Mouse (Mus musculus) CH12.LX (cell line): ENCODE results near the gene Cmss1. TPM values are rescaled to one million over a fixed set of nuclear protein-coding genes. Genes with fewer than 3 reads are reported as not detected.

Experiments used
- DNase-seq: peaks from one replicate; pipeline ENCODE4 v3.0.0-alpha.2; 2013; ENCODE audit errors: extremely low read depth
- H3K27ac ChIP-seq: 2 replicates; pipeline ENCODE4 v1.5.1; 2012; ENCODE audit warnings: low read depth, mild to moderate bottlenecking, control low read depth, moderate library complexity; ENCODE audit not compliant: insufficient read depth
- H3K27me3 ChIP-seq: replicated peaks from 2 replicates; pipeline ENCODE3; 2012; ENCODE audit warnings: inconsistent platforms
- H3K36me3 ChIP-seq, 2 experiments: replicated peaks in 1 of 2; 2 replicates each; pipeline versions ENCODE3 to v1.6.1; 2012; ENCODE audit warnings: inconsistent platforms in 1 of 2, low read length in 1 of 2, mild to moderate bottlenecking in 1 of 2, mixed read lengths in 1 of 2, moderate library complexity in 1 of 2; ENCODE audit not compliant: control insufficient read depth in 1 of 2, insufficient read depth in 1 of 2
- H3K4me1 ChIP-seq, 2 experiments: 2 replicates each; pipeline ENCODE4 v1.6.1; 2012; ENCODE audit warnings: inconsistent platforms in 1 of 2, moderate library complexity in 1 of 2; ENCODE audit not compliant: insufficient read depth in 2 of 2, control insufficient read depth in 1 of 2
- H3K4me2 ChIP-seq: 2 replicates; pipeline ENCODE4 v1.6.1; 2012; ENCODE audit warnings: low read depth, mild to moderate bottlenecking, control low read depth; ENCODE audit not compliant: poor library complexity, insufficient read depth, severe bottlenecking
- H3K4me3 ChIP-seq, 3 experiments: fragments of 150-350 bp in 1 of 3; sonication (generic) in 1 of 3; replicated peaks in 1 of 3; 2 replicates each; pipeline versions ENCODE3 to v1.5.1; 2011 to 2012; ENCODE audit warnings: low read depth in 2 of 3, low read length in 2 of 3, mild to moderate bottlenecking in 2 of 3, moderate library complexity in 2 of 3, control low read depth in 1 of 3, improper control_type of control experiment in 1 of 3, inconsistent platforms in 1 of 3, mixed read lengths in 1 of 3; ENCODE audit not compliant: poor library complexity in 1 of 3
- H3K79me2 ChIP-seq: replicated peaks from 2 replicates; pipeline ENCODE4 v1.6.1; 2012; ENCODE audit warnings: mild to moderate bottlenecking, moderate library complexity; ENCODE audit not compliant: control insufficient read depth, poor library complexity, insufficient read depth, severe bottlenecking; ENCODE audit errors: extremely low read depth
- H3K9ac ChIP-seq: 2 replicates; pipeline ENCODE4 v1.6.1; 2012; ENCODE audit warnings: low read depth, mild to moderate bottlenecking, control low read depth, moderate library complexity; ENCODE audit not compliant: insufficient read depth
- H3K9me3 ChIP-seq: replicated peaks from 2 replicates; pipeline ENCODE3; 2012; ENCODE audit warnings: low read length, inconsistent platforms, mixed read lengths
- CTCF ChIP-seq, 2 experiments: IDR thresholded peaks in 1 of 2; conservative IDR thresholded peaks in 1 of 2; 2 replicates each; pipeline ENCODE4 v1.5.1; 2011 to 2012; ENCODE audit warnings: low read depth in 2 of 2, low read length in 2 of 2, improper control_type of control experiment in 1 of 2, inconsistent platforms in 1 of 2, mild to moderate bottlenecking in 1 of 2, moderate library complexity in 1 of 2
- EP300 ChIP-seq: IDR thresholded peaks from 2 replicates; pipeline ENCODE4 v1.6.1; 2011; ENCODE audit warnings: low read length, improper control_type of control experiment
- IRF4 ChIP-seq: IDR thresholded peaks from 2 replicates; pipeline ENCODE4 v1.6.1; 2014; ENCODE audit warnings: low read depth, mild to moderate bottlenecking, inconsistent platforms, low read length, improper control_type of control experiment
- JUN ChIP-seq: IDR thresholded peaks from 2 replicates; pipeline ENCODE4 v1.6.1; 2011; ENCODE audit warnings: low read depth, mild to moderate bottlenecking, low read length, improper control_type of control experiment, moderate library complexity; ENCODE audit not compliant: insufficient read depth
- MAX ChIP-seq: IDR thresholded peaks from 2 replicates; pipeline ENCODE4 v1.6.1; 2011; ENCODE audit warnings: low read length, improper control_type of control experiment
- MAZ ChIP-seq: IDR thresholded peaks from 2 replicates; pipeline ENCODE4 v1.6.1; 2012; ENCODE audit warnings: low read depth, mild to moderate bottlenecking, inconsistent platforms, low read length, improper control_type of control experiment, moderate library complexity
- MEF2A ChIP-seq: IDR thresholded peaks from 2 replicates; pipeline ENCODE4 v1.6.1; 2014; ENCODE audit warnings: low read depth, mild to moderate bottlenecking, inconsistent platforms, low read length, improper control_type of control experiment, borderline replicate concordance
- MXI1 ChIP-seq: IDR thresholded peaks from 2 replicates; pipeline ENCODE4 v1.6.1; 2011; ENCODE audit warnings: mild to moderate bottlenecking, low read depth, low read length, improper control_type of control experiment
- NELFE ChIP-seq: IDR thresholded peaks from 2 replicates; pipeline ENCODE4 v1.6.1; 2011; ENCODE audit warnings: low read depth, low read length, improper control_type of control experiment
- NRF1 ChIP-seq: IDR thresholded peaks from 2 replicates; pipeline ENCODE4 v1.6.1; 2014; ENCODE audit warnings: low read depth, mild to moderate bottlenecking, inconsistent platforms, low read length, improper control_type of control experiment, moderate library complexity
- PAX5 ChIP-seq: IDR thresholded peaks from 2 replicates; pipeline ENCODE4 v1.6.1; 2012; ENCODE audit warnings: low read length, inconsistent platforms, mixed read lengths
- POLR2AphosphoS2 ChIP-seq: IDR thresholded peaks from 2 replicates; pipeline ENCODE4 v1.6.1; 2011; ENCODE audit warnings: low read depth, low read length, improper control_type of control experiment
- SIN3A ChIP-seq: IDR thresholded peaks from 2 replicates; pipeline ENCODE4 v1.6.1; 2012; ENCODE audit warnings: low read length, improper control_type of control experiment, inconsistent platforms
- TCF12 ChIP-seq: IDR thresholded peaks from 2 replicates; pipeline ENCODE4 v1.6.1; 2014; ENCODE audit warnings: low read depth, mild to moderate bottlenecking, inconsistent platforms, low read length, improper control_type of control experiment
- UBTF ChIP-seq: IDR thresholded peaks from 2 replicates; pipeline ENCODE4 v1.6.1; 2012; ENCODE audit warnings: low read depth, mild to moderate bottlenecking, inconsistent platforms, low read length, improper control_type of control experiment, moderate library complexity
- USF2 ChIP-seq: conservative IDR thresholded peaks from 2 replicates; pipeline ENCODE4 v1.6.1; 2011; ENCODE audit warnings: low read depth, low read length, improper control_type of control experiment
- ZC3H11A ChIP-seq: IDR thresholded peaks from 2 replicates; pipeline ENCODE4 v1.6.1; 2012; ENCODE audit warnings: low read depth, mild to moderate bottlenecking, inconsistent platforms, low read length, improper control_type of control experiment
- ZKSCAN1 ChIP-seq: IDR thresholded peaks from 2 replicates; pipeline ENCODE4 v1.6.1; 2012; ENCODE audit warnings: low read depth, inconsistent platforms, low read length, improper control_type of control experiment, borderline replicate concordance
- dilution Hi-C: fragments of 300-500 bp; cut with MboI; formaldehyde crosslinking; loops from 2 replicates; pipeline ENCODE4 v1.14.3; 2020; ENCODE audit warnings: low sequenced_read_pairs; ENCODE audit not compliant: extremely low pct_unique_long_range_greater_than_20kb, extremely low pct_ligation_motif_present
- in situ Hi-C: fragments of 300-500 bp; cut with MboI; formaldehyde crosslinking; loops from 3 replicates; pipeline ENCODE4 v1.14.3; 2019; ENCODE audit warnings: low sequenced_read_pairs, low pct_ligation_motif_present, low pct_unique_long_range_greater_than_20kb, mixed read lengths
- polyA plus RNA-seq: library from polyadenylated mRNA; unstranded; fragments of >175 nt; gene quantifications from 2 replicates; pipeline ENCODE4 v1.2.1, GENCODE M21; 2012; ENCODE audit warnings: low read depth; ENCODE audit not compliant: insufficient read length
- total RNA-seq, 2 experiments: library from RNA; depleted of rRNA; stranded (reverse); fragments of 300-350 nt in 1 of 2; fragments of >200 nt in 1 of 2; gene quantifications; 2 replicates each; pipeline ENCODE4 v1.2.3; 2012 to 2014

Cmss1 gene
- total and polyA plus RNA-seq, 3 experiments, result 94.7 to 107 (median 103) TPM

DNA sequence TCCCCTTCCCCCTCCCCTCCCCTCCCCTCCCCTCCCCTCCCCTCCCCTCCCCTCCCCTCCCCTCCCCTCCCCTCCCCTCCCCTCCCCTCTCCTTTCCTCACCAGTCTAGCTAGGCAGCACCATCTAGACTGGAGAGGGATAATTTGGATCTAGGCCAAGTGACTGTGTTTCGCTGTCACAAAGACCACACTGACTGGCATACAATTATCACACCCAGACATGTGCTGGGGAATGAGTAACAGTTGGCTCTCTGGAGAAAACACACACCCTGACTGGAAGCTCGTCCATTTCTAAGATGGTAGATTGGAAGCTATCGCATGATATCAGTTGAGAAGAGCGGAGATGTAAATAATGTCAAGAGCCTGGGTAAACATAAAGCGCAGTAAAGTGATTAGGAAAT is 126.9 kb downstream of the Cmss1 start:
- no peak for DNase-seq
- H3K4me2 ChIP-seq, result no peak overlapping the region
- in situ Hi-C loops, result no loop called here

GRCm38 (mm10) chr16:57478451-57478850 is 128.2 kb downstream of the Cmss1 start:
- H3K79me2 ChIP-seq, result no peaks in the 10 kb centered on the region
- in situ Hi-C loops, result no loop called here
- no peak overlapping the region for H3K27ac ChIP-seq
- H3K36me3 ChIP-seq, result peaks cover 0 to 3% of the 10 kb centered on the region in 2 experiments
- H3K27me3 ChIP-seq, result no peaks in the 10 kb centered on the region
- no peak overlapping the region for H3K4me3 ChIP-seq
- DNase-seq, result no peak
- no peak overlapping the region for H3K4me2 ChIP-seq
- H3K9me3 ChIP-seq, result peaks cover 8% of the 10 kb centered on the region
- no peak for TF ChIP-seq EP300
- no peak for TF ChIP-seq MAX
- TF ChIP-seq UBTF, result no peak
- no peak for TF ChIP-seq CTCF (conservative IDR thresholded peaks at IDR 0.05 in 1 of 2, IDR thresholded peaks at IDR 0.05 in 1 of 2; ENCODE audit: low read depth in 2 of 2, low read length in 2 of 2)
- TF ChIP-seq NELFE, result no peak
- no peak for TF ChIP-seq MXI1
- no peak for TF ChIP-seq MEF2A
- no peak for TF ChIP-seq NRF1
- no peak for TF ChIP-seq POLR2AphosphoS2
- no peak for TF ChIP-seq MAZ
- no peak for TF ChIP-seq USF2
- TF ChIP-seq SIN3A, result no peak
- no peak for TF ChIP-seq TCF12
- TF ChIP-seq JUN, result no peak
- TF ChIP-seq ZC3H11A, result no peak
- H3K4me1 ChIP-seq, result peaks cover 5 to 25% of the 10 kb centered on the region in 2 experiments; a peak in 3 of 4 replicates
- dilution Hi-C loops, result no loop called here
- no peak overlapping the region for H3K9ac ChIP-seq

More for the DNA sequence above, 126.9 kb downstream of the Cmss1 start:
- H3K36me3 ChIP-seq, result peaks cover 0 to 3% of the 10 kb centered on the region in 2 experiments
- peaks cover 5 to 18% of the 10 kb centered on the region in 2 experiments; a peak in 3 of 4 replicates for H3K4me1 ChIP-seq
- no peaks in the 10 kb centered on the region for H3K27me3 ChIP-seq
- H3K4me3 ChIP-seq, result no peak overlapping the region
- peaks cover 8% of the 10 kb centered on the region for H3K9me3 ChIP-seq
- dilution Hi-C loops, result no loop called here
- H3K79me2 ChIP-seq, result no peaks in the 10 kb centered on the region
- H3K9ac ChIP-seq, result no peak overlapping the region
- no peak for TF ChIP-seq IRF4
- no peak for TF ChIP-seq ZKSCAN1
- no peak for TF ChIP-seq PAX5
- no peak overlapping the region for H3K27ac ChIP-seq
